Mouse (Mus musculus) kidney, embryonic 14.5 days (tissue): Measurements from ENCODE around the gene Tmem126a. TPM values are rescaled to one million over a fixed set of nuclear protein-coding genes. Genes with fewer than 3 reads are reported as not detected.

ENCODE experiments used
- ATAC-seq: fragments of 200-750 bp; cut with Nextera tagmentation; 2 replicates; pipeline ENCODE4 v1.8.0; 2017; ENCODE audit warnings: moderate number of reproducible peaks, mild to moderate bottlenecking, moderate TSS enrichment, moderate library complexity; ENCODE audit not compliant: low FRiP score, low TSS enrichment
- H3K27ac ChIP-seq: fragments of 300-500 bp; sonication (generic); 2 replicates; pipeline ENCODE4 v1.5.1; 2014; ENCODE audit warnings: low read depth, mild to moderate bottlenecking, low read length, moderate library complexity, mixed read lengths
- H3K27me3 ChIP-seq: fragments of 300-500 bp; sonication (generic); 2 replicates; pipeline ENCODE4 v1.6.1; 2014; ENCODE audit warnings: mild to moderate bottlenecking, low read length; ENCODE audit not compliant: control insufficient read depth, insufficient read depth
- H3K36me3 ChIP-seq: fragments of 300-500 bp; sonication (generic); 2 replicates; pipeline ENCODE4 v1.6.1; 2014; ENCODE audit warnings: low read length, mixed read lengths; ENCODE audit not compliant: control insufficient read depth, insufficient read depth
- H3K4me1 ChIP-seq: fragments of 300-500 bp; sonication (generic); 2 replicates; pipeline ENCODE4 v1.6.1; 2014; ENCODE audit warnings: low read length, mixed read lengths; ENCODE audit not compliant: control insufficient read depth, insufficient read depth
- H3K4me2 ChIP-seq: fragments of 300-500 bp; sonication (generic); replicated peaks from 2 replicates; pipeline ENCODE4 v1.6.1; 2014; ENCODE audit warnings: low read depth, mild to moderate bottlenecking, low read length
- H3K4me3 ChIP-seq: fragments of 300-500 bp; sonication (generic); 2 replicates; pipeline ENCODE4 v1.5.1; 2014; ENCODE audit warnings: mild to moderate bottlenecking, low read length
- H3K9ac ChIP-seq: fragments of 300-500 bp; sonication (generic); 2 replicates; pipeline ENCODE4 v1.6.1; 2014; ENCODE audit warnings: low read depth, mild to moderate bottlenecking, low read length, moderate library complexity
- H3K9me3 ChIP-seq: fragments of 300-500 bp; sonication (generic); 2 replicates; pipeline ENCODE4 v1.6.1; 2016; ENCODE audit warnings: low read length; ENCODE audit not compliant: control insufficient read depth
- WGBS: fragments of 180-500 bp; shearing (Covaris S2); extraction: QIAGEN DNeasy Blood & Tissue Kit; methylation state at CpG from one replicate; pipeline ENCODE4 v1.1.7; 2014; 5-methylcytosine and 5-hydroxymethylcytosine counted together
- polyA plus RNA-seq: library from polyadenylated mRNA; unstranded; fragments of >200 nt; fragmentation: Nextera tagmentation; extraction: Ambion mirVana; gene quantifications from 2 replicates; pipeline ENCODE4 v1.2.1, GENCODE M21; 2014

Tmem126a gene
- polyA plus RNA-seq = 113 and 132 TPM in 2 replicates

GRCm38 (mm10) chr7:90456845-90457468 lies at the start of gene Tmem126a:
Gene Tmem126a (minus strand): TSS chr7:90457229.
- Histone ChIP-seq H3K4me2 (peak within 1 kb of the TSS; percentile 70), H3K9me3 (no peaks in the 10 kb centered on the region), H3K27ac (peak within 1 kb of the TSS; percentile 87), H3K27me3 (no peaks in the 10 kb centered on the region), H3K4me3 (peak within 1 kb of the TSS; percentile 81), H3K9ac (peak within 1 kb of the TSS; percentile 76), H3K4me1 (peaks cover 17% of the 10 kb centered on the region), H3K36me3 (peaks cover 19% of the 10 kb centered on the region)
- ATAC-seq = peak; percentile 98
- under 1% methylated on average over 41 of the region's 41 CpGs for WGBS

- Histone ChIP-seq H3K4me1 (no peaks in the 10 kb centered on the region), H3K4me3 (no peak overlapping the region), H3K27me3 (no peaks in the 10 kb centered on the region), H3K27ac (no peak overlapping the region), H3K36me3 (no peaks in the 10 kb centered on the region), H3K9ac (no peak overlapping the region), H3K9me3 (no peaks in the 10 kb centered on the region), H3K4me2 (no peak overlapping the region)
- WGBS = 90% methylated on average over 2 of the region's 2 CpGs
- ATAC-seq = no peak
Observed at GRCm38 (mm10) chr7:90482607-90483006, 25.6 kb upstream of the Tmem126a start.

GRCm38 (mm10) chr7:90476313-90477245 lies 19.6 kb upstream of the Tmem126a start, which contains the start of gene Dlg2:
Gene Dlg2 (plus strand): TSS chr7:90476672.
- H3K27ac ChIP-seq = peak within 1 kb of the TSS; percentile 19; the same call in 1 of the 2 replicates
- ATAC-seq = no peak
- H3K36me3 ChIP-seq = no peaks in the 10 kb centered on the region
- no peaks in the 10 kb centered on the region; the same call in 1 of the 2 replicates for H3K27me3 ChIP-seq
- H3K4me1 ChIP-seq = no peaks in the 10 kb centered on the region
- no peaks in the 10 kb centered on the region for H3K9me3 ChIP-seq
- H3K4me3 ChIP-seq = peak within 1 kb of the TSS; percentile 64
- peak within 1 kb of the TSS; percentile 64 for H3K9ac ChIP-seq
- under 1% methylated on average over 32 of the region's 32 CpGs for WGBS
- peak within 1 kb of the TSS; percentile 83 for H3K4me2 ChIP-seq

GRCm38 (mm10) chr7:90475793-90476312 lies 18.8 kb upstream of the Tmem126a start, which contains the start of gene Tmem126b:
Gene Tmem126b (minus strand): TSS chr7:90476001.
- no peaks in the 10 kb centered on the region for H3K36me3 ChIP-seq
- ATAC-seq = peak; percentile 100
- no peaks in the 10 kb centered on the region; the same call in 1 of the 2 replicates for H3K27me3 ChIP-seq

GRCm38 (mm10) chr7:90473511-90473910 lies 16.5 kb upstream of the Tmem126a start:
- Histone ChIP-seq H3K36me3 (peaks cover 11% of the 10 kb centered on the region; the same call in 1 of the 2 replicates), H3K27ac (no peak overlapping the region), H3K4me2 (no peak overlapping the region), H3K9ac (no peak overlapping the region), H3K4me1 (no peaks in the 10 kb centered on the region), H3K27me3 (no peaks in the 10 kb centered on the region; the same call in 1 of the 2 replicates), H3K9me3 (no peaks in the 10 kb centered on the region), H3K4me3 (no peak overlapping the region)
- WGBS = 72% methylated on average over 2 of the region's 2 CpGs
- ATAC-seq = no peak

More at GRCm38 (mm10) chr7:90475793-90476312, 18.8 kb upstream of the Tmem126a start, which contains the start of gene Tmem126b:
- 0% methylated on average over 36 of the region's 36 CpGs for WGBS
- H3K27ac ChIP-seq = peak within 1 kb of the TSS; percentile 19; the same call in 1 of the 2 replicates
- peak within 1 kb of the TSS; percentile 64 for H3K9ac ChIP-seq
- peak within 1 kb of the TSS; percentile 64 for H3K4me3 ChIP-seq
- H3K9me3 ChIP-seq = no peaks in the 10 kb centered on the region
- H3K4me1 ChIP-seq = no peaks in the 10 kb centered on the region
- H3K4me2 ChIP-seq = peak within 1 kb of the TSS; percentile 83

- WGBS = 93% methylated on average over 5 of the region's 5 CpGs
- no peaks in the 10 kb centered on the region for H3K9me3 ChIP-seq
- no peak for ATAC-seq
- H3K4me3 ChIP-seq = no peak overlapping the region
- no peak overlapping the region for H3K27ac ChIP-seq
- no peak overlapping the region for H3K4me2 ChIP-seq
- H3K36me3 ChIP-seq = no peaks in the 10 kb centered on the region
- H3K27me3 ChIP-seq = no peaks in the 10 kb centered on the region
- peaks cover 8% of the 10 kb centered on the region; the same call in 1 of the 2 replicates for H3K4me1 ChIP-seq
- H3K9ac ChIP-seq = no peak overlapping the region
Observed at GRCm38 (mm10) chr7:90461441-90461840, 4.4 kb upstream of the Tmem126a start.

GRCm38 (mm10) chr7:90460930-90461329 lies 3.9 kb upstream of the Tmem126a start:
- no peak overlapping the region for H3K4me3 ChIP-seq
- peaks cover 13% of the 10 kb centered on the region for H3K4me1 ChIP-seq
- WGBS = 27% methylated on average over 14 of the region's 14 CpGs
- no peaks in the 10 kb centered on the region for H3K36me3 ChIP-seq
- H3K9me3 ChIP-seq = no peaks in the 10 kb centered on the region
- no peaks in the 10 kb centered on the region for H3K27me3 ChIP-seq
- no peak overlapping the region for H3K4me2 ChIP-seq
- no peak for ATAC-seq
- no peak overlapping the region for H3K27ac ChIP-seq
- H3K9ac ChIP-seq = no peak overlapping the region

GRCm38 (mm10) chr7:90460330-90460729 lies 3.3 kb upstream of the Tmem126a start:
- 49% methylated on average over 10 of the region's 10 CpGs for WGBS
- Histone ChIP-seq H3K4me3 (no peak overlapping the region), H3K27me3 (no peaks in the 10 kb centered on the region), H3K4me1 (peaks cover 17% of the 10 kb centered on the region), H3K9me3 (no peaks in the 10 kb centered on the region), H3K4me2 (no peak overlapping the region), H3K27ac (no peak overlapping the region), H3K9ac (no peak overlapping the region), H3K36me3 (no peaks in the 10 kb centered on the region)
- ATAC-seq = no peak
